Mouse (Mus musculus) heart, postnatal 0 days (tissue): Measurements from ENCODE around the gene Dbnl.

Source experiments
- CTCF ChIP-seq: IDR thresholded peaks from 2 replicates; pipeline ENCODE4 v1.5.1; 2016; ENCODE audit warnings: antibody characterized with exemption, control low read depth, low read depth
- EP300 ChIP-seq: IDR thresholded peaks from 2 replicates; pipeline ENCODE4 v1.6.1; 2016; ENCODE audit warnings: antibody characterized with exemption, low read depth

- TF ChIP-seq CTCF (no peak), EP300 (no peak)
These were observed 7.0 kb downstream of the Dbnl start for GRCm38 (mm10) chr11:5795290-5795689.
